Mouse (Mus musculus) liver, embryonic 11.5 days (tissue): ENCODE measurements around the gene Zglp1. TPM values are rescaled to one million over a fixed set of nuclear protein-coding genes. Genes with fewer than 3 reads are reported as not detected.
A peak's percentile ranks its signal among the peaks of the same experiment; 100 is the strongest.

ENCODE experiments used
- ATAC-seq: fragments of 200-750 bp; cut with Nextera tagmentation; replicated peaks from 2 replicates; pipeline ENCODE4 v1.8.0; 2017; ENCODE audit warnings: moderate number of reproducible peaks, mild to moderate bottlenecking, moderate TSS enrichment, moderate library complexity; ENCODE audit not compliant: low FRiP score
- DNase-seq: peaks from one replicate; pipeline ENCODE4 v3.0.0-alpha.2; 2017; ENCODE audit warnings: low spot score
- H3K27ac ChIP-seq: fragments of 300-500 bp; sonication (generic); 2 replicates; pipeline ENCODE4 v1.5.1; 2014; ENCODE audit warnings: mild to moderate bottlenecking, low read depth, low read length, control low read depth
- H3K27me3 ChIP-seq: fragments of 300-500 bp; sonication (generic); replicated peaks from 2 replicates; pipeline ENCODE4 v1.6.1; 2014; ENCODE audit warnings: low read length, mixed read lengths; ENCODE audit not compliant: control insufficient read depth, insufficient read depth
- H3K36me3 ChIP-seq: fragments of 300-500 bp; sonication (generic); 2 replicates; pipeline ENCODE4 v1.6.1; 2014; ENCODE audit warnings: mild to moderate bottlenecking, low read length, moderate library complexity, mixed read lengths; ENCODE audit not compliant: control insufficient read depth, insufficient read depth
- H3K4me1 ChIP-seq: fragments of 300-500 bp; sonication (generic); replicated peaks from 2 replicates; pipeline ENCODE4 v1.6.1; 2014; ENCODE audit warnings: low read length, mixed read lengths; ENCODE audit not compliant: control insufficient read depth, insufficient read depth
- H3K4me2 ChIP-seq: fragments of 300-500 bp; sonication (generic); 2 replicates; pipeline ENCODE4 v1.6.1; 2014; ENCODE audit warnings: mild to moderate bottlenecking, control low read depth, moderate library complexity
- H3K4me3 ChIP-seq: fragments of 300-500 bp; sonication (generic); 2 replicates; pipeline ENCODE4 v1.5.1; 2014; ENCODE audit warnings: low read depth, low read length, control low read depth
- H3K9ac ChIP-seq: fragments of 300-500 bp; sonication (generic); 2 replicates; pipeline ENCODE4 v1.6.1; 2014; ENCODE audit warnings: low read depth, low read length, control low read depth
- H3K9me3 ChIP-seq: fragments of 300-500 bp; sonication (generic); 2 replicates; pipeline ENCODE4 v1.6.1; 2016; ENCODE audit warnings: low read length, inconsistent platforms, mixed read lengths; ENCODE audit not compliant: control insufficient read depth
- WGBS: fragments of 180-500 bp; shearing (Covaris S2); extraction: QIAGEN DNeasy Blood & Tissue Kit; methylation state at CpG from one replicate; pipeline ENCODE4 v1.1.7; 2014; 5-methylcytosine and 5-hydroxymethylcytosine counted together
- polyA plus RNA-seq: library from polyadenylated mRNA; unstranded; fragments of >200 nt; fragmentation: Nextera tagmentation; extraction: Ambion mirVana; gene quantifications from 2 replicates; pipeline ENCODE4 v1.2.1, GENCODE M21; 2014

Gene Zglp1
- polyA plus RNA-seq, 1 experiment from 2014 or later: 0.67 TPM

GRCm38 (mm10) chr9:21043563-21043962 lies 23.3 kb downstream of the Zglp1 start:
- ATAC-seq (no peak), DNase-seq (no peak)
- no peak overlapping the region for H3K27ac ChIP-seq
- 56% methylated on average over 4 of the region's 4 CpGs for WGBS
- no peak overlapping the region for H3K4me2 ChIP-seq
- H3K27me3 ChIP-seq: peaks cover 6% of the 10 kb centered on the region
- peaks cover 3% of the 10 kb centered on the region; the same call in 1 of the 2 replicates for H3K9me3 ChIP-seq
- no peaks in the 10 kb centered on the region for H3K36me3 ChIP-seq
- no peak overlapping the region for H3K9ac ChIP-seq
- H3K4me3 ChIP-seq: no peak overlapping the region
- H3K4me1 ChIP-seq: peaks cover 14% of the 10 kb centered on the region

GRCm38 (mm10) chr9:21041308-21041707 lies 25.6 kb downstream of the Zglp1 start:
- Histone ChIP-seq H3K4me3 (no peak overlapping the region), H3K4me1 (peaks cover 29% of the 10 kb centered on the region), H3K9me3 (peaks cover 3% of the 10 kb centered on the region; the same call in 1 of the 2 replicates), H3K4me2 (no peak overlapping the region), H3K27me3 (peaks cover 29% of the 10 kb centered on the region), H3K9ac (no peak overlapping the region), H3K36me3 (no peaks in the 10 kb centered on the region), H3K27ac (no peak overlapping the region)
- WGBS: 46% methylated on average over 4 of the region's 4 CpGs
- no peak for DNase-seq
- no peak for ATAC-seq

- peaks cover 44% of the 10 kb centered on the region for H3K27me3 ChIP-seq
- ATAC-seq (peak; percentile 78), DNase-seq (no peak)
- peaks cover 31% of the 10 kb centered on the region for H3K4me1 ChIP-seq
- 57% methylated on average over 3 of the region's 3 CpGs for WGBS
- peaks cover 3% of the 10 kb centered on the region; the same call in 1 of the 2 replicates for H3K9me3 ChIP-seq
- 0 out of 2 replicates have a peak overlapping the region, but pooled peaks have one; percentile 5 for H3K4me2 ChIP-seq
- H3K4me3 ChIP-seq: no peak overlapping the region
- no peaks in the 10 kb centered on the region for H3K36me3 ChIP-seq
- H3K9ac ChIP-seq: no peak overlapping the region
- no peak overlapping the region for H3K27ac ChIP-seq
These were observed 27.1 kb downstream of the Zglp1 start for GRCm38 (mm10) chr9:21039779-21040178.

- Histone ChIP-seq H3K36me3 (no peaks in the 10 kb centered on the region), H3K9me3 (peaks cover 3% of the 10 kb centered on the region; the same call in 1 of the 2 replicates), H3K4me2 (peak overlapping the region; percentile 59), H3K27me3 (peaks cover 66% of the 10 kb centered on the region), H3K27ac (no peak overlapping the region), H3K4me3 (peak overlapping the region; percentile 26), H3K9ac (no peak overlapping the region), H3K4me1 (peaks cover 39% of the 10 kb centered on the region)
- DNase-seq: no peak
- WGBS: 6% methylated on average over 31 of the region's 31 CpGs
- ATAC-seq: no peak
These were observed 29.4 kb downstream of the Zglp1 start for GRCm38 (mm10) chr9:21037481-21037891.

- Histone ChIP-seq H3K27me3 (peaks cover 74% of the 10 kb centered on the region), H3K36me3 (no peaks in the 10 kb centered on the region), H3K4me2 (no peak overlapping the region; the same call in 1 of the 2 replicates), H3K9me3 (peaks cover 3% of the 10 kb centered on the region; the same call in 1 of the 2 replicates), H3K4me1 (peaks cover 47% of the 10 kb centered on the region), H3K4me3 (0 out of 2 replicates have a peak overlapping the region, but pooled peaks have one; percentile 1), H3K9ac (no peak overlapping the region), H3K27ac (no peak overlapping the region)
- 4% methylated on average over 22 of the region's 22 CpGs for WGBS
- no peak for ATAC-seq
- no peak for DNase-seq
These were observed 30.2 kb downstream of the Zglp1 start for GRCm38 (mm10) chr9:21036666-21037065.

- Histone ChIP-seq H3K4me1 (peaks cover 50% of the 10 kb centered on the region), H3K4me3 (0 out of 2 replicates have a peak overlapping the region, but pooled peaks have one; percentile 1), H3K27me3 (peaks cover 76% of the 10 kb centered on the region), H3K4me2 (no peak overlapping the region), H3K36me3 (no peaks in the 10 kb centered on the region), H3K9ac (no peak overlapping the region), H3K9me3 (peaks cover 3% of the 10 kb centered on the region; the same call in 1 of the 2 replicates), H3K27ac (no peak overlapping the region)
- 13% methylated on average over 20 of the region's 20 CpGs for WGBS
- ATAC-seq (no peak), DNase-seq (no peak)
These were observed 30.7 kb downstream of the Zglp1 start for GRCm38 (mm10) chr9:21036161-21036560.

GRCm38 (mm10) chr9:21035586-21035985 lies 31.3 kb downstream of the Zglp1 start:
- H3K36me3 ChIP-seq: no peaks in the 10 kb centered on the region
- ATAC-seq: no peak
- peaks cover 76% of the 10 kb centered on the region for H3K27me3 ChIP-seq
- DNase-seq: no peak
- no peak overlapping the region for H3K4me2 ChIP-seq
- no peak overlapping the region; the same call in 1 of the 2 replicates for H3K4me3 ChIP-seq
- WGBS: 34% methylated on average over 9 of the region's 9 CpGs
- H3K9me3 ChIP-seq: peaks cover 3% of the 10 kb centered on the region; the same call in 1 of the 2 replicates
- no peak overlapping the region for H3K9ac ChIP-seq
- peaks cover 47% of the 10 kb centered on the region for H3K4me1 ChIP-seq
- no peak overlapping the region for H3K27ac ChIP-seq

- Histone ChIP-seq H3K36me3 (no peaks in the 10 kb centered on the region), H3K4me3 (no peak overlapping the region), H3K4me1 (peaks cover 42% of the 10 kb centered on the region), H3K9ac (no peak overlapping the region), H3K4me2 (peak overlapping the region; percentile 7), H3K27ac (no peak overlapping the region), H3K27me3 (peaks cover 76% of the 10 kb centered on the region), H3K9me3 (peaks cover 3% of the 10 kb centered on the region; the same call in 1 of the 2 replicates)
- WGBS: 7% methylated on average over 17 of the region's 17 CpGs
- ATAC-seq (no peak), DNase-seq (peak; percentile 57)
These were observed 32.3 kb downstream of the Zglp1 start for GRCm38 (mm10) chr9:21034481-21035085.

- H3K4me2 ChIP-seq: peak overlapping the region; percentile 100
- H3K4me1 ChIP-seq: peaks cover 48% of the 10 kb centered on the region
- no peaks in the 10 kb centered on the region for H3K36me3 ChIP-seq
- WGBS: under 1% methylated on average over 34 of the region's 34 CpGs
- ATAC-seq (peak; percentile 56), DNase-seq (peak; percentile 86)
- H3K27me3 ChIP-seq: peaks cover 65% of the 10 kb centered on the region
- H3K9me3 ChIP-seq: no peaks in the 10 kb centered on the region
- peak overlapping the region; percentile 42 for H3K9ac ChIP-seq
- H3K4me3 ChIP-seq: peak overlapping the region; percentile 65
- H3K27ac ChIP-seq: no peak overlapping the region
These were observed 33.8 kb downstream of the Zglp1 start for GRCm38 (mm10) chr9:21033136-21033535.
